Mouse (Mus musculus) retina, embryonic 14.5 days (tissue): ENCODE data around the gene Sema4a.
A peak's percentile ranks its signal among the peaks of the same experiment; 100 is the strongest.
"Not testable (repeated sequence)": the region's sequence is repeated elsewhere in the genome, so short reads cannot be mapped to it uniquely, and the experiment has no call there.

ENCODE experiments used
- DNase-seq: peaks from one replicate; pipeline ENCODE4 v3.0.0-alpha.2; 2015; ENCODE audit warnings: low spot score

The Sema4a gene

GRCm38 (mm10) chr3:88455588-88456264 lies 5.3 kb downstream of the Sema4a start:
- DNase-seq: no peak

DNA sequence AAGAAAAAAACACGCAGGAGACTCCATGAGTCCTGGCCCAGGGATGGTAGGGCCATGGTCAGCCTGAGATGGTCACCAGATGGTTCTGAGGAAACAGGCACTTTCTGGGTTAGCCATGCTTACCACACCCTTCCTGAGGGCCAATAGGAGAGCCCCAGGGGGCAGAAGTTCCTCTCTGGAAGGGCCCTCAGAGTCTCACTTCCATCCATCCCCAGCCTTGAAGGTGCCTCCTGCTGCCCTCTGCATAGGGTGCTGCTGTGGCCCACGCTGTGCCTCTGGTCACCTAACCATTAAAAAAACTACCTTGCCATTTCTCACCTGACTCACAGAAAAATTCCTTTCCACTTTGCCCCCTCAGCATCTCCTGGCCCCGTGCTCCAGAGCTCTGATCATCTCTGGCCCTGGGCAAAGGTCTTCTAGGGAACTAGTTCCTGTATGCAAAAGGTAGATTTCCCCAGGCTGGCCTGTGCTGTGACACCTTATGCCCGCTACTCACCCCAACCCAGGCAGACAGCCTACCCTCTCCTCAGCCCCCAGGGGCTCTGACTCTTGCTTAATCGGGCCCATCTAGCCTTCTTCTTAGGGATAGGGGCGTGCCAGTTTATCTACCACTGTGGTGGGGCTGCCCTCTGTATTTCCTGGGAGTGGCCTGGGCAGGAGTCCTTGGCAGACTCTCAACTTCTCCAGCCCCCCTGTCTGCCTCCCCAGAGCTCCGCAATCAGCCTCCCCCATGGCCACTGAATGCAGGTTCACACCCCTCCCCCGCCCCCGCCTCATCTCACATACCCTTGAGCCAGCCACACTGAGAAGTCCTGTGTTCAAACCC lies 6.0 kb downstream of the Sema4a start:
- no peak for DNase-seq

DNA sequence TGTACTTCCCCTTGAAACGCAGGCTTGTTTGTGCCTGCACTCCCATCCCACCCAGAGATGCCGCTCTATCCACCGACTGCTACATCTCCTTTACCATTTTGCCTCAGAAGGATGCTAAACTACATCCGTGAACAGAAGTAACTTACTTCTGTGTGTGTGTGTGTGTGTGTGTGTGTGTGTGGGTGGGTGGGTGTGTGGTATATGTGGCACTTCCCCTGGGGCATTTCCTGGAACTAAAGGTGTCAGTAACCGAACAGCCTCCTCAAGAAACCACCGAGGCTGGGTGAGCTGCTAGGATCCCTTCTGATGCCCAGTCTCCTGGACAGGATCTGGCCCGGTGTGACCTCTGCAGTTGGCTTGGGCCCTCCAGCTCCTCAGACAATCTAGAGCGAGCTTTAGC lies 7.0 kb downstream of the Sema4a start:
- DNase-seq: no peak

- no peak for DNase-seq
Measured at GRCm38 (mm10) chr3:88453369-88453768, 7.6 kb downstream of the Sema4a start.

- DNase-seq: no peak
Measured at GRCm38 (mm10) chr3:88452716-88453115, 8.3 kb downstream of the Sema4a start.

GRCm38 (mm10) chr3:88452246-88452645 lies 8.7 kb downstream of the Sema4a start:
- no peak for DNase-seq

DNA sequence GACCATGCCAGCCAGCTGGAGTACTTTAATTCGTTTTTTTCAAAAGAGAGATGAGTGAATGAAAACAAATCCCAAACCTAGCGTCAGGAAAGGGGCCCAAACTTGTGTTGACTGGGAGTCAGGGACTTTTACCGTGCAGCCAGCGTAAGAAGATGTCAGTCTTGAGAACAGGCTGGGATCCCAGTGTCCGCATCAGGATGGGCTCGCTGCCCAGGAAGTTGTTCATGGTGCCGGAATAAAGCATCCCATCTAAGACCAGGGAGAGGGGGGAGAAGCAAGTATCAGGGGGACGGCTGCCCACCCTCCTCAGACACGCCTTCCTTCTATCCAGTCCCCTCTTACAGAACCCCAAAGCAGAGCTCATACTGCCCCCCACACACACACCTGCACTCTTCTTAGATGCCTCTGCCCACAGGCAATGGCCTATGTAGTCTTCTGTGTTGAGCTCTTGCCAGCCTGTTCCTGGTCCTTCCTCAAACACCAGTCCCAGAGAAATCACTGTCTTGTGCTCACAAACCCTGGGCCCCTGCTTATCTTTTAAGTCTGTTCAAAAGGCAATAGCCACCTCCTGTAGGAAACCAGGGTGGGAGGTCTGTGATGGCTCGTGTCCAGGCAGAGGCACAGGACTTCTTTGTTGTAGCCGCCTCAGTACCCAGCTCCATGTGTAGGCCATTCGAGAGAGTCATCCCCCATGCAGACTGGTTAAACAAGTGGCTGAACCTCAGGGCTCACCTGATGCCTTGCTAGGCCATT lies 10.4 kb downstream of the Sema4a start:
- DNase-seq: no peak

- DNase-seq: peak; percentile 56
Measured at GRCm38 (mm10) chr3:88449395-88450023, 11.5 kb downstream of the Sema4a start.

DNA sequence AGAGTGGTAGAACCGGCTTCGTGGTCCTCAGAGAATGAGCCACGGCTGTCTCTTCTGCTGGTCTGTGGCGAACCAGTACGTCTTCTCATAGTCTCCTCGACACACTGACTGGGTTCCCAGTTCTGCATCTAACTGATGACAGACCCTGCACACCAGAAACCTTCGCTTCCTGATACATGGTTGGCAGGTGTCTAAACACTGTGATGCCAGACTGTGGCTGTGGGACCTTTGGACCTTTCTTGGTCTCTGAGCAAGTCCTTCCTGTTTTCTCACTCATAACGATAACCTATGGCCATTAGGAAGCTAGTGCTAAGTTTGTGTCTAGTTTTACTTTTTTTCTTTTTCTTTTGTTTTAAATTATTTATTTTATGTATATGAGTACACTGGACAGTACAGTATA lies 12.5 kb downstream of the Sema4a start:
- DNase-seq: no peak

GRCm38 (mm10) chr3:88447676-88448183 lies 13.3 kb downstream of the Sema4a start:
- no peak for DNase-seq

- DNase-seq: no peak
Measured at GRCm38 (mm10) chr3:88446471-88447123, 14.4 kb downstream of the Sema4a start.

GRCm38 (mm10) chr3:88442888-88443287 lies 18.1 kb downstream of the Sema4a start:
- no peak for DNase-seq

DNA sequence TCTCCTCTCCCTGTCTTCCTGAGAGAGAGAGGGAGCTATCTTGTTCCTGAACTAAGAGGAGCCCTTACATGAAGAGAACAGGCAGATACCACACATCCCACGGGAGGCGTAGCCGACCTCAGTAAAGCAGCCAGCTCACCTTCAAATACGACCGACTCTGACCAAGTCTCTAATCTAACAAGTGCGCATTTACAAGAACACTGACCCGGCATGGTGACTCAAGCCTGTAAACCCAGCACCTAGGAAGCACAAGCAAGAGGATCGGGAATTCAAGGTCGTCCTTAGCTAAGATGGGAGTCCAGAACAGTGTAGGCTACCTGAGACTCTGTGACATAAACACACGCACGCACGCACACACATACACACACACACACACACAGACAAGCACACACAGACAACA lies 18.5 kb downstream of the Sema4a start:
- no peak for DNase-seq

DNA sequence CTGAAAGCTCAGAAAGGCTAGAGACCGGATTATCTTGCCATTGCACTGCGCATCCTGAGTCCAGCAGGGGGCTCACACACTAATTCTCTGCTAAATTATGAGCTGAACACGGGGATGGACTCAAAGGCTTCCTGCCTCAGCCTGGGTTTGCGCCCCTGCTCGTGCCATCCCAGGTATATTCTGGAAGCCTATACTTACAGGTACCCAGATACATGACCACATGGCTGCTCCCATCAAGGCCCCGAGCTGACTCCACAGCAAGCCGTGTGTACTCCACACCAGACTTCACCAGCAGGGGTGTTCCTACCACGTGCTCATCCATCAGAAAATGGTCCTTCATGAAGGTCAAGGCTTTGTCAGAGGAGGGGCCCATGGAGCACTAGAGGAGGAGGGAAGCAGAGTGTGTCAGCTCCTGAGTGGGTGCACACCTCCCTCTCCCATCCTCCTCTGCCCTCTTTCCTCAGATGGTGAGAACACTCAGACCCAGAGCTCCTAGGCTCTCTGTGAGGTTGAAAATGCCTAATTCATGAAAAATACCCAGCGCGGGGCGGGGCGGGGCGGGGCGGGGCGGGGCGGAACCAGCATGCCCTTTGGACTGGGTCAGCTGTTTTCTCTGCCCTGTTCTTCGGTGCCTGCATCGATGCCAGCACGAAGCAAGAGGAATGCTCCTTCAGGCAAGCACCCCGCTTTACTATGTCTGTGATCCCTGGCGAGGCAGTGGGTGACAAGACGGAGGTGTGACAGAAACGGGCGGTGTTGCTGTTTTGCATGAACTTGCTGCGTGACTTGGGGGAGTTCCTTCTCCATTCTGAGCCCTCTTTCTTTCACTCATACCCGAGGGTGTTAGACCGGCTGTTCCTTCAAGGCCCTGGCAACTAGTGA lies 20.2 kb downstream of the Sema4a start:
- peak; percentile 78 for DNase-seq

DNA sequence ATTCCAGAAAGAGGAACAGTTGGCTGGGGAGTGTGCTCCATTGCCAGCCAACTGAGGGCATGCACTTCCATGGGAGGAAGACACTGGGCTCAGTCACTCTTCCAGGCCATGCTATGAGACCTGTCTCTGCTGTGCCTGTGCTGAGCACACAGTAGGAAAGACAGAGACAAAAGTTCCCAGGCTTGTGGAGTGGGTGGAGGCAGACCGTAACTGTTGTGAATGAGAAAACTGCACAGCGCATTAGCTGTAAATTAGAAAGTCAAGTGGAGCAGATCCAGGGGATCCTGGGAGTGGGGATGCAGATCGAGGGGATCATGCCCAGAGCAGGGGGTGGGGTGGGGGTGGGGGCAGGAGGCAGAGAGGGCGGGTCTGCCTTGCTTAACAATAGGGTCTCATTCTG lies 21.4 kb downstream of the Sema4a start:
- no peak for DNase-seq

DNA sequence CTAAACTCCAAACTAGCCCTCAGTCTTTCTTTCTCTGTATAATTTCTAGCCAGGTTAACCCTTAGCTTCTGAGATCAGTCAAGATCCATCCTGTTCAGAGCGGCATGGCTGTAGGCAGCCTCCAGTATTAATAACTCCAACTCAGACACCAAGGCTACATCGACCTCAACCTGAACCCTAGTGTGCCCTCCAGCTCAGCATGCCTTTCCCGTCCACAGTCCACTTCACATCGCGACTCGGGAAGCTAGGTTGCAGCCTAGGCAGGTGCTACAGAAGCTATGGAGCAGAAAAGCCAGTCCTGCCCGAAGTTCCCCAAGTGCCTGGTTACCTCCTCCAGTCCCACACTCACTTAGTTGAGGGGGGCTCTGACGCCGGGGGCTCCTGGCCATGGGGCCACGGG lies 23.5 kb downstream of the Sema4a start:
- DNase-seq: no peak

GRCm38 (mm10) chr3:88436395-88437201 lies 24.4 kb downstream of the Sema4a start:
- DNase-seq: peak; percentile 87

- DNase-seq: no peak
Measured at GRCm38 (mm10) chr3:88435515-88435914, 25.5 kb downstream of the Sema4a start.

- not testable (repeated sequence) for DNase-seq
Measured at GRCm38 (mm10) chr3:88428639-88429038, 32.3 kb downstream of the Sema4a start.
